Mouse (Mus musculus): ENCODE measurements around the gene Gatc. TPM values are rescaled to one million over a fixed set of nuclear protein-coding genes. Genes with fewer than 3 reads are reported as not detected.

The Gatc gene
- polyA plus RNA-seq, 1 experiment from 2014 or later, result 12.1 TPM

DNA sequence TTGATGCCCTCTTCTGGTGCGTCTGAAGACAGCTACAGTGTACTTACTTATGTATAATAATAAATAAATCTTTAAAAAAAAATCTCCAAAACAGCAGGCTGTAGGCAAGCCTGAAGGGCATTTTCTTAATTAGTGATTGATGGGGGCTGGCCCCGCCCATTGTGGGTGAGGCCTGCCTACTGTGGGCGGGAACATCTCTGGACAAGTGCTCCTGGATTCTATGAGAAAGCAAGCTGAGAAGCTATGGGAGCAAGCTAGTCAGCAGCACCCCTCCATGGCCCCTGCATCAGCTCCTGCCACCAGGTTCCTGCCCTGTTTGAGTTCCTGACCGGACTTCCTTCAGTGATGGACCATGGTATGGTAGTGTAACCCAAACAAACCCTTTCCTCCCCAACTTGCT is 23.8 kb upstream of the Gatc start:
- Histone ChIP-seq H3K36me3 (replicated peaks; ENCODE audit: insufficient read depth, low read length) (no peaks in the 10 kb centered on the region), H3K9ac (replicated peaks) (no peak overlapping the region), H3K27me3 (ENCODE audit: insufficient read depth, low read length) (peaks cover 8% of the 10 kb centered on the region; the same call in 1 of the 2 replicates), H3K27ac (ENCODE audit: low read depth) (no peak overlapping the region), H3K4me3 (ENCODE audit: low read depth, low read length) (no peak overlapping the region), H3K9me3 (ENCODE audit: low read length) (no peaks in the 10 kb centered on the region), H3K4me1 (ENCODE audit: insufficient read depth) (no peaks in the 10 kb centered on the region), H3K4me2 (ENCODE audit: low read depth, low read length) (no peak overlapping the region)
- no peak for TF ChIP-seq CTCF (IDR thresholded peaks at IDR 0.05; ENCODE audit: low read depth)
- no peak for TF ChIP-seq EP300 (IDR thresholded peaks at IDR 0.05; ENCODE audit: low read depth)
- 72% methylated on average over 4 of the region's 4 CpGs for WGBS (ENCODE audit: insufficient replicate concordance)
- ATAC-seq (no peak), DNase-seq (no peak)

DNA sequence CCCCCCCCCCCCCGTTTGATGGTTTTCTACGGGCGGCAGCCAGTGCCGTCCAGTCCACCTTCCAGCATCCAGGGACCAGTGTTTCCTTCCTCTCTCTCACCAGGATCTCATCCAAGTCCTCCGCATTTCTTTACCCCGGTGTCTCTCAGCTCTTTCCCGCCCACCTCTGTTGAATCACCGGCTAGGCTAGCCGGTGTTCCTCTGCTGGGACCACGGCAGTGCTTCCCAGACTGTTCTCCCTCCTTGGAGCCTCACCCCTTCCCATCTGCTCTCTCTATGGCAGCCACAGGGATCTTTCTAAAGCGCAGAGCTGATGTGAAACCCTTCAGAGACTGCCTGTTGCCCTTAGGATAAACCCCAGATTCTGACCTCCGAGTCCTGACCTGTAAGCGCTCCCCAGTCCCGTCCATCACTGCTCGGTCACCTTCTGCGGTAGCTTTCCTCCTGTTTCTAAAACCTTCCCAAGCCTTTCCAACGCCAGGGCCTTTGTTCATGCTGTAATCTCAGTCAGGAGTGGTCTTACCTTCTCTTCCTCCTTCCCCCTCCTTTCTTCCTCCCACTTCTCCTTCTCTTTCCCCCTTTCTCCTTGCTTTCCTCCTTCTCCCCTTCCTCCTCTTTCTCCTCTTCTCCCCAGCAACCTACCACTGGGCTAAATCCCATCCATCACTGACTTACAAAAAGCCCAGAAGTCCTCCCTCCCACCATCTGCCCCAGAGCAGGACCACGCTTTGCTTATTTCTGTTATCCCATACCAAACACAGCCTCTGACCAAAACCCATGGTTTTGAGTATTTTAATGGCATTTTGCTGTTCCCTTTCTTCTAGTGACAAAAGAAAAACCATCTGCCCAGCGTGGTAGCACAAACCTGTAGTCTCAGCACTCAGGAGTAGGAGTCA is 22.1 kb upstream of the Gatc start:
- TF ChIP-seq EP300 (IDR thresholded peaks at IDR 0.05; ENCODE audit: low read depth) (no peak), CTCF (IDR thresholded peaks at IDR 0.05; ENCODE audit: low read depth) (no peak)
- DNase-seq, result no peak
- no peaks in the 10 kb centered on the region for H3K9me3 ChIP-seq (ENCODE audit: low read length)
- H3K27ac ChIP-seq (ENCODE audit: low read depth), result no peak overlapping the region
- H3K4me2 ChIP-seq (ENCODE audit: low read depth, low read length), result no peak overlapping the region
- H3K27me3 ChIP-seq (ENCODE audit: insufficient read depth, low read length), result peaks cover 8% of the 10 kb centered on the region; the same call in 1 of the 2 replicates
- no peaks in the 10 kb centered on the region for H3K36me3 ChIP-seq (replicated peaks; ENCODE audit: insufficient read depth, low read length)
- ATAC-seq, result no peak
- no peaks in the 10 kb centered on the region for H3K4me1 ChIP-seq (ENCODE audit: insufficient read depth)
- no peak overlapping the region for H3K9ac ChIP-seq (replicated peaks)
- 27% methylated on average over 16 of the region's 19 CpGs for WGBS (ENCODE audit: insufficient replicate concordance)
- no peak overlapping the region for H3K4me3 ChIP-seq (ENCODE audit: low read depth, low read length)

- TF ChIP-seq EP300 (IDR thresholded peaks at IDR 0.05; ENCODE audit: low read depth) (no peak), CTCF (IDR thresholded peaks at IDR 0.05; ENCODE audit: low read depth) (no peak)
- WGBS (ENCODE audit: insufficient replicate concordance), result 30% methylated on average over 7 of the region's 7 CpGs
These were observed 21.2 kb upstream of the Gatc start for GRCm38 (mm10) chr5:115362216-115362615.

GRCm38 (mm10) chr5:115359851-115360372 is 18.9 kb upstream of the Gatc start:
- Histone ChIP-seq H3K9me3 (ENCODE audit: low read length) (no peaks in the 10 kb centered on the region), H3K27me3 (ENCODE audit: insufficient read depth, low read length) (peaks cover 8% of the 10 kb centered on the region; the same call in 1 of the 2 replicates), H3K27ac (ENCODE audit: low read depth) (no peak overlapping the region), H3K36me3 (replicated peaks; ENCODE audit: insufficient read depth, low read length) (no peaks in the 10 kb centered on the region), H3K4me2 (ENCODE audit: low read depth, low read length) (no peak overlapping the region), H3K9ac (replicated peaks) (no peak overlapping the region), H3K4me1 (ENCODE audit: insufficient read depth) (no peaks in the 10 kb centered on the region), H3K4me3 (ENCODE audit: low read depth, low read length) (no peak overlapping the region)
- 56% methylated on average over 5 of the region's 5 CpGs for WGBS (ENCODE audit: insufficient replicate concordance)
- no peak for ATAC-seq
- TF ChIP-seq EP300 (IDR thresholded peaks at IDR 0.05; ENCODE audit: low read depth), result no peak
- TF ChIP-seq CTCF (IDR thresholded peaks at IDR 0.05; ENCODE audit: low read depth), result no peak
- DNase-seq, result no peak

More at GRCm38 (mm10) chr5:115362216-115362615, 21.2 kb upstream of the Gatc start:
- Histone ChIP-seq H3K27ac (ENCODE audit: low read depth) (no peak overlapping the region), H3K4me3 (ENCODE audit: low read depth, low read length) (no peak overlapping the region), H3K4me1 (ENCODE audit: insufficient read depth) (no peaks in the 10 kb centered on the region), H3K9ac (replicated peaks) (no peak overlapping the region), H3K9me3 (ENCODE audit: low read length) (no peaks in the 10 kb centered on the region), H3K36me3 (replicated peaks; ENCODE audit: insufficient read depth, low read length) (no peaks in the 10 kb centered on the region), H3K4me2 (ENCODE audit: low read depth, low read length) (no peak overlapping the region), H3K27me3 (ENCODE audit: insufficient read depth, low read length) (peaks cover 8% of the 10 kb centered on the region; the same call in 1 of the 2 replicates)
- DNase-seq, result no peak
- ATAC-seq, result no peak

DNA sequence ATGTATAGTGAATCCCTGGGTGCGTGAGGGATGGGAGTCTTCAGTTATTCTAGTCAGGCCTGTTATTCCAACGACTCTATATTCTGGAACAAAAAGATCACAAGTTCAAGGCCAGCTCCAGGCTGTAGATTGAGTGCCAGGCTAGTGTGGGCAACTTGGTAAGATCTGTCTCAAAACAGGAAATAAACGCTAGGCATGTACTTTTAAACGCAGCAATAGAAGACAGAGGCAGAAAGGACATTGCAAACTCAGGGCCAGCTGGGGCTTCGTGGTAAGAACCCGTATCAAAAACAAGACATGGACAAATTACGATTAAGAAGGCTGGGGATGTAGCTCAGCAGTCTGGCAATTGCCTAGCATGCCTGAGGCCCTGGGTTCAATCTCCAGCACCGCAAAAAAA is 18.5 kb upstream of the Gatc start:
- ATAC-seq, result no peak

GRCm38 (mm10) chr5:115358872-115359271 is 17.9 kb upstream of the Gatc start:
- ATAC-seq (peak; percentile 50; the same call in 1 of the 2 replicates), DNase-seq (peak; percentile 89)
- no peak overlapping the region for H3K4me3 ChIP-seq (ENCODE audit: low read depth, low read length)
- 3% methylated on average over 12 of the region's 12 CpGs for WGBS (ENCODE audit: insufficient replicate concordance)
- no peaks in the 10 kb centered on the region for H3K4me1 ChIP-seq (ENCODE audit: insufficient read depth)
- no peaks in the 10 kb centered on the region for H3K9me3 ChIP-seq (ENCODE audit: low read length)
- no peaks in the 10 kb centered on the region for H3K36me3 ChIP-seq (replicated peaks; ENCODE audit: insufficient read depth, low read length)
- H3K27ac ChIP-seq (ENCODE audit: low read depth), result no peak overlapping the region
- H3K9ac ChIP-seq (replicated peaks), result no peak overlapping the region
- no peak overlapping the region for H3K4me2 ChIP-seq (ENCODE audit: low read depth, low read length)
- H3K27me3 ChIP-seq (ENCODE audit: insufficient read depth, low read length), result peaks cover 8% of the 10 kb centered on the region; the same call in 1 of the 2 replicates
- TF ChIP-seq EP300 (IDR thresholded peaks at IDR 0.05; ENCODE audit: low read depth) (no peak), CTCF (IDR thresholded peaks at IDR 0.05; ENCODE audit: low read depth) (peak; percentile 95)

More for the DNA sequence above, 18.5 kb upstream of the Gatc start:
- Histone ChIP-seq H3K4me1 (ENCODE audit: insufficient read depth) (no peaks in the 10 kb centered on the region), H3K4me3 (ENCODE audit: low read depth, low read length) (no peak overlapping the region), H3K9ac (replicated peaks) (no peak overlapping the region), H3K27ac (ENCODE audit: low read depth) (no peak overlapping the region), H3K9me3 (ENCODE audit: low read length) (no peaks in the 10 kb centered on the region), H3K4me2 (ENCODE audit: low read depth, low read length) (no peak overlapping the region), H3K36me3 (replicated peaks; ENCODE audit: insufficient read depth, low read length) (no peaks in the 10 kb centered on the region), H3K27me3 (ENCODE audit: insufficient read depth, low read length) (peaks cover 8% of the 10 kb centered on the region; the same call in 1 of the 2 replicates)
- TF ChIP-seq CTCF (IDR thresholded peaks at IDR 0.05; ENCODE audit: low read depth) (no peak), EP300 (IDR thresholded peaks at IDR 0.05; ENCODE audit: low read depth) (no peak)
- 64% methylated on average over 8 of the region's 8 CpGs for WGBS (ENCODE audit: insufficient replicate concordance)
- no peak for DNase-seq
